Mouse (Mus musculus) cerebellum, adult 9-11 months (tissue): Measurements from ENCODE around the gene Cnp.
"Not testable (repeated sequence)": the region's sequence is repeated elsewhere in the genome, so short reads cannot be mapped to it uniquely, and the experiment has no call there.

Source experiments
- DNase-seq: peaks from one replicate; pipeline ENCODE4 v3.0.0; 2022

Cnp gene

DNA sequence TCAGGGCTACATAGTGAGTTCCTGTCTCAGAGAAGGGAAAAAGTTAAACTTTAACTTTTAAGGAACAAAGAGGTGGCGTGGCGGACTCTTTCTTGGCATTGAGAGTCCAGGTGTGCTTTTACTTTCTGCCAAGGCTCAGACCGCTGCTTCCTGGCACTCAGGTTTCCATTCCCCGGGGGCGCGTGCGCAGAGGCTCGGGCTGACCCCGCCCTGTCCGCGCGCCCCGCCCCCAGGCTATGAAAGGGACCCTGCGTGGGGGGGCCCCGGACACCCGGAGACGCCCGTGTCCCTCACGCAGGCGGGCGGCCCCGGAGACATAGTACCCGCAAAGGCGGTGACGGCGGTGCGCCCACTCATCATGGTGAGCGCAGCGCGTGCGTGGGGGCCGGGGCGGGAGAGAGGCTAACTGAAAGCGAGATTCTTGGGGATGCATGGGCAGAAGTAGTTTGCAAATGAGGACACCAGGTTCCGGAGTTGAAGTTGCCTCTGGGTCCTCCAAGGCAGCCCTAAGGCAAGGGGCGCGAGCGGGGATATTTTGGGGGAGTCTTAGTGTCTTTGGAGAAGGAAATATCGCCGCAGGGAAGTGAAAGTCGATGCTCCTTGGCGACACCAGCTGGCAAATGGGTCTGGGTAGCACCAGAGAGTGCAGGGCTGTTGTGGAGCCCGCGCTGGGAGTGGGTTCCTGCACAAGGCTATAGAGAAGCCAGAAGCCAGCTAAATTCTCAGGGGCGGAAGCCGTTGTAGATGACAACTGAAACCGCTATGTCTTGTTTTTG, at the start of gene Cnp:
Gene Cnp (plus strand): TSS at position 197 of the 776 bp plus-strand sequence.
- DNase-seq, result peak; percentile 65

DNA sequence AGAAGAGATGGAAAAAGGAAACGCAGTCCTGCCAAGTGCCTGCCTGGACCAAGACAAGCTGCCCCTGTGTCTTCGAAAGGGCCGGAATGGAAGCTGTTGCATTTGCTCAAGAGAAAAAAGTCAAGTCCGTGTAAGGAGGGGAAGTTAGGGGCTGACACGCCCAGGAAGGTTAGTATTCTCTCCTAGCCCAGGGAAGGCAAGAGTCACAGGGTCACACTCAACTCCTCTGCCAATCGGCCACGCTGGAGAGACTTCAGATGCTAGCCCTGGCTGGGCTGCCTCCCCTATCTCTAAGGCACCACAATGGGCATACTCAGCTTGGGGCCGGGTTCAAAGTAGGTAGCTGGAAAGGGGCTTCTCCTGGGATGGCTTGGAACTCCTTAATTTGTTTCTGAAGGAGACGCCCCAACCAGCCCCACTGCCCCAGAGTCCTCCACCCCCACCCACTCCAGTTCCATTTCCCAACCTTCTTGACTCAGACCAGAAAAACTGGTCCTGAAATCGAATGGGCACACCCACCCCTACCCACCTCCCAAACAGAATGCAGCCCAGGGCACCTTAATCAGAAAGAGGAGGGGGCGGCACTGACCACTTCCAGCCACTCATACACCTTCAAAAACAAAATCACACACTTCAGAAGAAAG, 49.6 kb upstream of the Cnp start:
- no peak for DNase-seq

DNA sequence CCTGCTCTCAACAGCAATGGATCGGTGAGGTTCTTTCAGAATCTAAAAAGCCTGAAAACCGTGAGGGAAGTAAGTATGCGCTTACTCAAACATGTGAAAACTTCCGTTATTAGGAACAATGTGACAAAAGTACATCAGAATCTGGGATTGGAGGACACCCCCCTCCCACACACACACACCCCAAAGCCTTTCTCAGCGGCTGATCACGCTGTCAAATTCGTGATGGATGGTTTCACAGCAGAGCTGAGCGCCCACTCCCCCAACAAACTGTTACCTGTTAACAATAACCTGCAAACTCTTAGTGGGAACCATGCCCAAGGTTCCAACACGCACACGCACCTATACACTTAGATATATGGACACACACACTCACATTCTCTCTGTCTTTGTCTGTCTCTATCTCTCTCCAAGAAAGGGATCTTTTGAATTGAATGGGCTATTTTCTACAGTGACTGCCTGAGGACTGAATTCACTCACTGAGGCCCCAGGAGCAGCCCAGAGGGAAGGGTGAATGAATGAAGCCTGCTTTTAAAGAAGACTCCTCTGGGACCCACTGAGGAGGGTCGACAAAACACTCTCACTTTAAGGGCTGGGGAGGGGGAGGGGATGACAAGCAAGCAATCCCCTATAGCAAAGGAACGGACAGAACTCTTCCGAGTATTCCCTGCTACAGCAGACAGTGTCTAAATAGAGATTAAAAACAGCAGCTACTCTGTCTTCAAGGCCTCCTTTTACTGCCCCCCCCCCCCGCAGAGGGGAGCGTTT, 48.5 kb upstream of the Cnp start:
- DNase-seq, result no peak

DNA sequence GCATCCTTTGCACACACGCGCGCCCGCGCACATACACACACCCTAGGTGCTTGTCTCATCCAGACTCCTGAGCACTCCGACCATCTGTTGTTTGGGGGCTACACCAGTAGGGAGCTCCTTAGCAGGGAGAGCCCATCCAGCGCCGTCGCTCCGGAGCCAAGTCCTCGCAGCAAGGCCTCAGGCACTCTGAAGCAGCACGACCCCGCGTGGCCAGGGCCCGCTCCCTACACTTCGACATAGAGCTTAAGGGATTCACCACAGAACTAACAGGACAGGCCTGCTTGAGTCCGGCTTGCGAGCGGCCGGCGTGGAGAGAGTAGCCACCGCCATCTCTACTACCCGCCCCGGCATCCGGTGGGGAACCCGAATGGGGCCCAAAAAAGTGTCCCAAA, 47.6 kb upstream of the Cnp start:
- peak; percentile 79 for DNase-seq

DNA sequence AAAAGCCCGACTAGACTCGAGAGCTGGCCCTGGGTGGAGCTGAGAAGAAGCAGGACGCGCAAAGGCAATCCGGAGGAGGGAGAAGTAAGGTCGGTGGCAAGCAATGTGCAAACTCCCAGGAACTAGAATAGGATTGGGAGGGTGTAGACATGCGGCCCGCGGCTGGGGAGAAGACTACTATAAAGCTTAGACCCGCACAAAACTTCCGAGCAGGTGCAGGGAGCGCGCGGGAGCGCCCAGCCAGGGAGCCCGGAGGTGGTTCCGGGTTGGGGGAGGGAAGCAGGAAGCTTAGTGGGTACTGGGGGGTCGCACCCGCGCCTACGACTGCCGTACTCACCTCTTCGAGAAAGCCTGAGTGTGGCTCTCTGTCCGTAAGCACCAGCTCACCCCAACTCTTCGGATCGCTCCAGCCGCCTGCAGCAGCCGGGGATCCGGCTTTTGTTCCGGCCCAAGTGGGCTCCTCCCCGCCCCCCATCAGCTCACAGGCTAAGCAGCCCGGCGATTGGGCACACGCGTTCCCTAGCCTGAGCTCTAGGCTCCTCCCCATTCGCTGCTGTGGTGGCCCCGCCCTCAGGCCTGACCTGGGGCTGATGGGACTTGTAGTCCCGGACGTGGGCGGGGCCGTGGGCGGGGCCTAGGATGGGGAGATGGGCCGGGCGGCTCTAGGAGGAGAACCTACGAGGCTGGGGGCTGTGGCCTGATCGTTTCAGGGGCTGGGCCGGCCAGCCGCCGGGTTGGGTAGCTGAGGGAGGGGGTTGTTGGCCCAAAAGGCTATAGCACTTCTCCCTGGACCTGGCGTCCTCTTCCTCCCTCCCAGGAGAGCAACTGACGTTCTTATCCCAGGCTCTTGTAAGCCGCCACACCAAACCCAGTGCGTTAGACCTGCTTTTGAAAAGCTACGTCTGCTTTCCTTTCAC, 47.0 kb upstream of the Cnp start, which contains the start of gene Acly:
Gene Acly (minus strand): TSS at position 543 of the 917 bp plus-strand sequence.
- peak; percentile 99 for DNase-seq

DNA sequence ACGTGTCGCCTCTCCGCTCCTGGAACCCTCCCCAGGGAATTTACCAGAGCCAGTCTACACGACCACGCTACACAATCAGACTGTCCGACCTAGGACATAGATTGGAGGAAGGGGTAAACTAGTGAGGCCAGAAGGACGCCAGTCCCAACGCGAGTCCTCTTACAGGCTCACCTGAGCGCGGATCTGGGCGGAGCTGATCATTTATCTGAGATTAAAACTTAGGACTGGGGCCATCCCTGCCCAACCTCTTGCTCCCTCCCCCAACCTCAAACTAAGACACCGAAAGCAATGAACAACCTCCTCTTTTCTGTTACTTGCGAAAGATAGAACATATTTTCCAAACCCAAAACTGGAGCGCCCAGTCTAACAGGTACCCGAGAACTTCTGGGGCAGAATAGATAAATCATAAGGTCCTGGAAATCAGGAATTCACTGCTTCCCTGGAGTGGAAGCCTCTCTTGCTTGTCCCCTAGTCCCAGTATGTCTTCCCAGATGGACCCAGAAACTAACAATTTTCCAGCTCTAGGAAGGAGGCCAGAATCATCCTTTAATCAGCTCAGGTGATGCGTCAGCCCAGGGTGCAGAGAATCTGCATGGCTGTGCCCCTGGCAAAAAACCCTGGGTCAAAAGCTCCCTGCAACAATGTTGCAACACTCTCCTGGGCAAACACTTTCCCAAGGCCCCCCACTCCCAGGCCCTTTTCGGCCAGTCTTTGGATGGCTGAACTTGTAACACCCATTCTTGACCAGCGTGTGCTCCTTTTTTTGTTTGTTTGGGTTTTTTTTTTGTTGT, 46.1 kb upstream of the Cnp start:
- no peak for DNase-seq

DNA sequence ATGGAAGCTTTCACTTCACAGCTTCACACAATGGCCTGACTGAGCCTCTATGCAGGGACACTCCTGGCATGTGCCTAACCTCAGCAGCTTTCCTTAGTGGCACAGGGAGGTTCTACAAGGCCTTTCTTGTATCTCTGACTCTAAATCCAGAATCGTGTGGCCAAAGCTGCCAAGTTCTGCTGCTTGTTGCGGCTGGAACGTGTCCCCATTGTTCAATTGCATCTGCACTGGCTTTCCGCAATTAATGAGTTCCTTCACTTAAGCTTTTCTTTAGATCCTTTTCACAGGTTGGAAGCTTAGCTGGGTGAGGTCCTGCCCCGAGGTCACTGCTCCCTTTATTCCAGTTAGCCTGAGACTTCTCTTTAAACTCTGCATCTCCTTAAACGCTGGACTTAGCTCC, 40.8 kb upstream of the Cnp start:
- DNase-seq, result no peak

DNA sequence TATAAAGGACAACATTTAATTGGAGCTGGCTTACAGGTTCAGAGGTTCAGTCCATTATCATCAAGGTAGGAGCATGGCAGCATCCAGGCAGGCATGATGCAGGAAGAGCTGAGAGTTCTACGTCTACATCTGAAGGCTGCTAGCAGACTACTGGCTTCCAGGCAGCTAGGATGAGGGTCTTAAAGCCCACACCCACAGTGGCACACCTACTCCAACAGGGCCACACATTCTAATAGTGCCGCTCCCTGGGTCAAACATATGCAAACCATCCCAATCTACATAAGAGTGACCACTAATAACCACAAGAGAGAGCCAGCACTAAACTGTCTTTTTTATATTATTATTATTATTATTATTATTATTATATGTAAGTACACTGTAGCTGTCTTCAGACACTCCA, 40.3 kb upstream of the Cnp start:
- not testable (repeated sequence) for DNase-seq

DNA sequence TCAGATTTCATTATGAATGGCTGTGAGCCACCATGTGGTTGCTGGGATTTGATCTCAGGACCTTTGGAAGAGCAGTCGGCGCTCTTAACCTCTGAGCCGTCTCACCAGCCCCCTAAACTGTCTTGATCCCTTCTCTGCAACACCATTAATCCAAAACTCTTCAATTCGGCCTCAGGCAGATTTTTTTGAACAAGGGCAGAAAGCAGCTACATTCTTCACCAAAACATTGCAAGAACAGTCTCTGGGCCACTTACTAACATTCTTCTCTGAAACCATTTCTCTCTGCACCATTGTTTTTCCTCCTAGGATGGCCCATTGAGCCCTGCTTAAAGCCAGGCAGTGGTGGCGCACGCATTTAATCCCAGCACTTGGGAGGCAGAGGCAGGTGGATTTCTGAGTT, 39.9 kb upstream of the Cnp start:
- not testable (repeated sequence) for DNase-seq

DNA sequence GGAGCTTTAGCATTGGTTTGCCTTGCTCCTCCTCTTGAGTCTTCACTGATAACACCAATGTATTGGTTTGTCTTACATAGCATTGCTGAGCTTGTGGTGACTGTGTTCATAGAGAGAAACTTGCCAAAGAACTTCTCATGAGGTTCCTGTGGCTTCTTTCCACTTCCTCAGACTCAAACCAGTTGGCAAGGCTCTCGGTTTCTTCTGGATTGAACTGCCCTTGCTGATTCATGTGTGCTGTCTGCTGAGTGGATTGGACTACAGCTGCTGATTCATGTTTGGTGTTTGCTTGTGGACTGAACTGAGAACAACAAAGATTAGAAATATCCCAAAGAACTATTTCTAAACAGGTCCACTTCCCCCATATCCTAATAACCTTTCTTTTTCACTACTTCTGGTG, 38.7 kb upstream of the Cnp start:
- DNase-seq, result no peak

DNA sequence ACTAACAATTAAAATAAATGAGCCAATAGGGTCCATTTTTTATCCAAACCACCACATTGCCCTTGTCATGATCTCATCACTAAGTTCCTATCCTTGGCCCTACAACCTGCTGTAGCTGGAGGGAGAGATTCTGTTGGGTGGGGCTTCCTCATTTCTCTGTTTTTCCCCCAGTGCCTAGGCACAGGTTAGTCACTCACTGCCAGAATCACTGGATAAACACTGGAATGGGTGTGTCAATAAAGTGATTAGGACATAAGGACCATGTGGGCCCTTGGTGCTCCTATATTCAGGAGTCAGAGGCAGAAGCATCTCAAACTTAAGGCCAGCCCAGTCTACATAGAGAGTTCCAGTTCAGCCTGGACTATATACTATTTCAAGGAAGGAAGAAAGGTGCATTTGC, 38.2 kb upstream of the Cnp start:
- no peak for DNase-seq

DNA sequence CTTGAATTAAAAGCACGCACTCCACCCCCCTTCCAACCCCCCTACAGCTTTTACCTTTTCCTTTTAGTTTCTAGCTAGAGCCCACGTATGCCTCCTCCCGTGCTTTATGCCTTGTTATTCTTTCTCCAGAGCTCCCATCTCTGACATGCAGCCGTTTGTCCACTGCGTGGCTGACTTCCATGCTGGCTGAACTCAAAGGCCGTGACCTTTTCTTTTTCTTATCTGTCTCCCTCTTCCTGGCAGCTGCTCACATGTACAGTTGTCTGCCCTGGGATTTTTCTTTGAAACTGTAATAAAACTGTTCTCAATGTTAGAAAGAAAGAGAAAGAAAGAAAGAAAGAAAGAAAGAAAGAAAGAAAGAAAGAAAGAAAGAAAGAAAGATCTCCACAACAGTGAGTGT, 33.7 kb upstream of the Cnp start:
- no peak for DNase-seq

DNA sequence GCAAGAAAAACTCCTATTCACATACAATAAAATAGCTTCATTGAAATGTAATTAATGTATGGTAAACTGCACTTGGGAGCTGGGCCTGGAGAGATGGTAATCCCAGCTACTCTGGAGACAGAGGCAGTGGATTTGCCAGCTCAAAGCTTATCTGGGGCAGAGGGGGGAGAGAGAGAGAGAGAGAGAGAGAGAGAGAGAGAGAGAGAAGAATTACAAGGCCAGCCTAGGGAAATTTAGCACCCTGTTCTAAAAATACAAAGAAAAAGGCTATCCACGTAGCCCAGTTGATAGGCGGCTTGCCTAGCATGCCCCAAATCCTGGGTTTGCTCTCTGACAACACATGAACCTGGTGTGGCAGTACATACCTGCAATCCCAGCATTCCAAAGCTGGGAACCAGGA, 33.1 kb upstream of the Cnp start:
- no peak for DNase-seq

DNA sequence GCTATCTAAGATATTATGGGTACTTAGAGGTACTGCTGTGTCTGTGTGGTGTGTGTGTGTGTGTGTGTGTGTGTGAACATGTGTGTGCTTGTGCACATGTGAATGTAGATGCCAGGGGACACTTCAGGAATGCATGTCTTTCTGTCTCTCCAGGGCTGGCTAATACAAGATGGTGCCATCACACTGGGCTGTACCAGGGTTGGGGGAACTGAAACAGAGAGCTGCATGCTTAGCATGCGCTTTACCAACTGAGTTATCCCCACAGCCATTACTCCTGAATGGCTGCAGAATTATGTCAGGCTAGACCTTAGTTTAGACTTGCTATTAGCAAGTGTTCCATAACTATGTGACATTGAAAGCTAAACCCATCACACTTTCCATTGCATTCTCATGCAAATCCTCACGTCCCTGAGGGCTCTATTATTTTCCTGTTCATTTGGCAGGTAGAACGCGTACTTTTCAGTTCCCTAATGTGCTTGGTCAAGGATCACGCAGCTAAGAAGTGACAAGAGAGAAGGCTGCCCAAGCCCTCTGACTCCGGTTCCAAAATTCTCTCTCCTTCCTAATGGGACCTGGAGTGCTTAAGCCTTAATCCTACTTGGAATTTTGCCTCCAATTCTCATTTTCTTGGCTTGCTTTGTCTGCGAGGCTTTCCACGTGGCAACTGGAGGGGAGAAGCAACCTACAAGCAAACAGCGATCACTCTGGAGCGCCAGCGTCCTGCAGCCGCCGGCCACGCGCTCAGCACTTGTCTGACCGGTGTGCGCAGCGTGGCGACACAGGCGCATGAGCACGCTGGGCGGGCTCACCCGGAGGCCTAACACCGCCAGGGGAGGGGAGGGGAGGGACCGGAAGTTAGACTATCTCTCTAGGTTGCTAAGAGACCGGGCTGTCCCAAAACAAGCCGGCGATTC, 29.6 kb upstream of the Cnp start, which contains the start of gene Ttc25:
Gene Ttc25 (plus strand): TSS at position 776 of the 914 bp plus-strand sequence.
- no peak for DNase-seq

DNA sequence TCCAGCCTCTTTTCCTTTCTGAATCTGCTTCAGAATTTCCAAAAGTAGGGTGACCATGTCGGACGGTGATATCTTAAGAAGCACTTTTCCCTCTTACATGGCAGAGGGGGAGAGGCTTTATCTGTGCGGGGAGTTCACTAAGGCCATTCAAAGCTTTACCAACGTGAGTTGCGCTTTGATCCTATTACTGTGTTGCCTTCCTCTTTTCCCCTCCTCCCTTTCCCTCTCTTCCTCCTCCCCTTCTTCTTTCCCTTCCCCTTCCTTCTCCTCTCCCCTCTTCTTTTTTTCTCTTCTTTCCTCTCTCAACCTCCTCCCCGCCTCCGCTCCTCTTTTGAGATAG, 29.0 kb upstream of the Cnp start:
- no peak for DNase-seq

DNA sequence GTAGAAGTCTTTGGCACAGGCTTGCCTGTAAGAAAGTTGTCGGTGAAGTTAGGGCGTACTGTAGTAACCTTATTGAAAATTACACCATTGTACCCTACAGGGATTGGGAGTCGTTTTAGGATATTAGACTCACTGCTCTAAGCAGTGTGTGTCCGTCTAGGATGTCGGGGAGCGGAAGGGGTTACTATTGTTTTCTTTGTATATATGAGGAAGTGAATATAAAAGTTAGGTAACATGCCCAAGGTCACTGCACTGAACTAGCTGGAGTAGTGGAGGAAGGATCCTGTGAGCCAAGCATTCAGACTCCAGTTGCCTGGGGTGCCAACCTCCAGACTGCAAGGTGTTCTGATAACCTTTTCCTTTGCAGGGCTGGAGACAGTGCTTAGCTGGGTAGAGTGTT, 27.7 kb upstream of the Cnp start:
- no peak for DNase-seq

DNA sequence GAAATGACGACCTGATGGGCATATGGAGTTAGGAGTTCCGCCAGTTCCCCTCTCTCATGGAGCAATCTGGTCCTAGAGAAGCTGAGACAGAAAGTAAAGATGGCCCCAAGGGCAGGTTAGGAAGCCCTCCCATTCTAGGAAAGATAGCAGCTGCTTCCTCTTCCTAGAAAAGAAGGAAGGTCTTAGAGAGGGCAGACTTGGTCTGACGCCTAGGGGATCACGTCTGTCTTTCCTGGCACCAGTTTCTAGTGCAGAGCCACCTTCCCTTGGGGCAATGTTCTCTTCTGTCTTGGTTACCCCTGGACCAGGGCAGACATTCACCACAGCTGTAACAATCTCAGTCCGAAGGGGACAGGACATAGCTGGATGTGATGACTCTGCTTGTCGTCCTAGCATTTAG, 26.6 kb upstream of the Cnp start:
- no peak for DNase-seq

DNA sequence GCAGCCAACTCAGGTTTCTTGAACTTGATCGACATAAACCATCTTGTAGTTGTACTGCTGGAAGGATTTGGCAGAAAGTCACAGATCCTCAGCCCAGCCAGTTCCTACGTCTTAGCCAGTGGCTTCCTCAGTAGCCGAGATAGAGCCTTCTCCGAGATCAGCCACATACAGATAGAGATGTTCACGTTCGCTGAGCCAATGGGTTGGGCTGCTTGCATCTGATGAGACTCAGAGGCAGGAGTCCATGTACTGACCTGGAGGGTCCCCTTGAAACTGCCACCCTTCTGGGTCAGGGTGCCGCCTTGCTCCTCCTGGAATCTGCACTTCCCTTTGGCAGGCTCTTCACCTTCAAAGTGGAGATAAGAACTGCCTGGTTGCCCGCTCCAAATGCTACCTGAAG, 25.2 kb upstream of the Cnp start:
- DNase-seq, result no peak

DNA sequence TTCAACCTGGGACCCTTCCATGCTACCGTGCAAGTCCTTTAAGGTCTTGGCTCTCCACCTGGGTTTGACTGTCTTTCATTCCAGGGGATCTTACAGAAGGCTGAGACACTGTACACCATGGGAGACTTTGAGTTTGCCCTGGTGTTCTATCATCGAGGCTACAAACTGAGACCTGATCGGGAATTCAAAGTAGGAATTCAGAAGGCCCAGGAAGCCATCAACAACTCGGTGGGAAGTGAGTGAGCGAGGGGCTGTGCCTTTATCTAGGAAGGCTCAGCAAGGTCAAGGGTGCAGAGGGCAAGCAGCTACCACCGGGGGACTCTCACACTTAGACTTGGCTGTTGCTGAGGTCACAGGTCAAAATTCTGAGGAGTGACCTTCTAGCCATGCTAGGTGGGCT, 24.6 kb upstream of the Cnp start:
- no peak for DNase-seq

DNA sequence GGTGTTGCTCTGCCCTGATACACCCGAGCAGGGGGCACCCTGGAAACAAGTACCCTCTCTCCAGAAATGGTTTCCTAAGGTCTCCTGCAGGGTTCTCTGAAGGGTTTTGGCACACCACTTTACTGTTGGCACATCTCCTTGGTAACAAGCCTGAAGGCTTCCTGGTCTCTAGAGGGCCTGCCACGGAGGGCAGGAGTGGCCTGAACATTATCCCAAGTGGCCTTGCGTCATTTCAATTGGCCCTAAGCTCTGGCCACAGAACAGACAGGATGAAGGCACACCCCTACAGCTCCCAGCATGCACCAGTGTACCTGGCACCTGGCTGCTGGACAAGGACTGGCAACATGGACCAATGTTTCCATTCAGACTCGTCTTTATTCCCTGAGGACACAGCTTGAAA, 21.9 kb upstream of the Cnp start:
- no peak for DNase-seq

DNA sequence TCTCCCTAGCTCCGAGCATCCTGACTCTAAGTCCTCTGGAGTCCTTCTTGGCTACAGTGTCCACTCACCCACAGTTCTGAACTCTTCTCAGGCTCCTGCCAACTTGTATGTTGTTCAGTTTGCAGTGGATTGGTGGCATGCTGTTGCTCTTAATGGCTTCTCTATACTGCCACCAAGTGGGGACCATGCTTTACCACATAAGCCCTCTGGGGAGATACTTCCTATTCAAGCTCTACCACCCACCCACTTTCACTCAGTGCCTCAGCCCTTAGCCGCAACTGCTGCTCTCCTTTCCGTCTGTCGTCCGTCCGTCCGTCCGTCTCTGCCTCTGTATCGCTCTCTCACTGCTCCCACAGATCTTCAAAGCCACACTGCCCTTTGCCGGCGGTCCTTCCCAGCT, 19.1 kb upstream of the Cnp start:
- peak; percentile 61 for DNase-seq
